Mouse (Mus musculus): ENCODE results near the gene Fn3k.

The Fn3k gene

DNA sequence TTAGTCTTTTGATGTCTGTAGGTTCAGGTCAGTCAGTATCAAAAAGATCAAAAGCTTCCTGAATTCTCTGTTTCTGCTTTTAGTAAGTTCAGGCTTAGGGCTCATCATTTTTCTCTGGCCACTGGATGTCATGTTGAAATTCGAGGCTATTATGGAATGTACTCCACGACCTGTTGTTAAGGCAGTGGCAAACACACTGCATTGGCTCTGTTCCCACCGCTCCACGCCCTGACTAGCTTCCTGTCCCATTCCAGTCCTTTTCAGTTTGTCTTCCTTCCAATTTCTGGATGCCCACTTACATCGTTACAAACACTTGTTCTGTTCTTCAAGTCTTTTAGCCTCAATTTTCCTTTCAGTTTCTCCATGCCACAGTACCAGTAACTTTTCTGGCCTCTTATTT is 19.4 kb upstream of the Fn3k start:
- TF ChIP-seq NANOG (IDR thresholded peaks at IDR 0.05; ENCODE audit: borderline replicate concordance, low read length) = no peak
- no peak for TF ChIP-seq CTCF (conservative IDR thresholded peaks at IDR 0.05; ENCODE audit: low read length)
- TF ChIP-seq POU5F1 (IDR thresholded peaks at IDR 0.05; ENCODE audit: borderline replicate concordance, low read length) = no peak
- no peak overlapping the region for H3K4me3 ChIP-seq (replicated peaks; ENCODE audit: low read length)
- no peaks in the 10 kb centered on the region for H3K9me3 ChIP-seq (ENCODE audit: low read length)
- no peaks in the 10 kb centered on the region for H3K36me3 ChIP-seq (ENCODE audit: insufficient read depth, low read length)
- peaks cover under 1% of the 10 kb centered on the region for H3K4me1 ChIP-seq (replicated peaks; ENCODE audit: low read depth, low read length)
- no peaks in the 10 kb centered on the region for H3K27me3 ChIP-seq (ENCODE audit: insufficient read depth, low read length)

DNA sequence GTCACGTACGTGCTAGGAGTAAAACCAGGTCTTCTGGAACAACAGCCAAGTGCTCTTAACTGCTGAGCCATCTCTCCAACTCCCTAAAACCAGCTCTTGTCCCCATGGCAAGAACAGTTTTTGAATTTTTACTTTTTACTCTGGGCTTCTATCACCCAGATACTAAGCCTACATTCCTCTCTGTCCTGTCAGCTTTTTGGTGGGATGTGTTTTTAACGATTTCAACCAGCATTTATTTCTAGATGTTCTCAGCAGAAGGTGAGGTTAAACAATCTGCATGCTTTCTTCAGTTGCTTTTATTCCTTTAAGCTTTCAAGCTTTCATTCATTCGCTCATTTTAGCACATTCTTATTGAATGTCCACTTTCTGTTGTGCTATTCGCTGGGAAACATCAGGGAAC is 16.7 kb upstream of the Fn3k start:
- Histone ChIP-seq H3K27me3 (ENCODE audit: insufficient read depth, low read length) (no peaks in the 10 kb centered on the region), H3K9me3 (ENCODE audit: low read length) (no peaks in the 10 kb centered on the region), H3K4me3 (replicated peaks; ENCODE audit: low read length) (no peak overlapping the region), H3K36me3 (ENCODE audit: insufficient read depth, low read length) (no peaks in the 10 kb centered on the region), H3K4me1 (replicated peaks; ENCODE audit: low read depth, low read length) (peaks cover 13% of the 10 kb centered on the region)
- TF ChIP-seq NANOG (IDR thresholded peaks at IDR 0.05; ENCODE audit: borderline replicate concordance, low read length) (no peak), POU5F1 (IDR thresholded peaks at IDR 0.05; ENCODE audit: borderline replicate concordance, low read length) (no peak), CTCF (conservative IDR thresholded peaks at IDR 0.05; ENCODE audit: low read length) (no peak)

- H3K9me3 ChIP-seq (ENCODE audit: low read length) = no peaks in the 10 kb centered on the region
- peaks cover 13% of the 10 kb centered on the region for H3K4me1 ChIP-seq (replicated peaks; ENCODE audit: low read depth, low read length)
- H3K36me3 ChIP-seq (ENCODE audit: insufficient read depth, low read length) = no peaks in the 10 kb centered on the region
- TF ChIP-seq POU5F1 (IDR thresholded peaks at IDR 0.05; ENCODE audit: borderline replicate concordance, low read length) = no peak
- no peak for TF ChIP-seq NANOG (IDR thresholded peaks at IDR 0.05; ENCODE audit: borderline replicate concordance, low read length)
- no peak for TF ChIP-seq CTCF (conservative IDR thresholded peaks at IDR 0.05; ENCODE audit: low read length)
- no peaks in the 10 kb centered on the region for H3K27me3 ChIP-seq (ENCODE audit: insufficient read depth, low read length)
- H3K4me3 ChIP-seq (replicated peaks; ENCODE audit: low read length) = no peak overlapping the region
Observed at GRCm38 (mm10) chr11:121418932-121419331, 15.8 kb upstream of the Fn3k start.

GRCm38 (mm10) chr11:121420379-121420778 is 14.3 kb upstream of the Fn3k start:
- no peaks in the 10 kb centered on the region for H3K27me3 ChIP-seq (ENCODE audit: insufficient read depth, low read length)
- no peaks in the 10 kb centered on the region; the same call in 1 of the 2 replicates for H3K36me3 ChIP-seq (ENCODE audit: insufficient read depth, low read length)
- peak overlapping the region; percentile 89 for H3K4me3 ChIP-seq (replicated peaks; ENCODE audit: low read length)
- H3K9me3 ChIP-seq (ENCODE audit: low read length) = no peaks in the 10 kb centered on the region
- H3K4me1 ChIP-seq (replicated peaks; ENCODE audit: low read depth, low read length) = peaks cover 13% of the 10 kb centered on the region
- no peak for TF ChIP-seq NANOG (IDR thresholded peaks at IDR 0.05; ENCODE audit: borderline replicate concordance, low read length)
- no peak for TF ChIP-seq POU5F1 (IDR thresholded peaks at IDR 0.05; ENCODE audit: borderline replicate concordance, low read length)
- TF ChIP-seq CTCF (conservative IDR thresholded peaks at IDR 0.05; ENCODE audit: low read length) = no peak

- H3K36me3 ChIP-seq (ENCODE audit: insufficient read depth, low read length) = no peaks in the 10 kb centered on the region; the same call in 1 of the 2 replicates
- no peaks in the 10 kb centered on the region for H3K9me3 ChIP-seq (ENCODE audit: low read length)
- no peaks in the 10 kb centered on the region for H3K27me3 ChIP-seq (ENCODE audit: insufficient read depth, low read length)
- peak within 1 kb of the TSS; percentile 89 for H3K4me3 ChIP-seq (replicated peaks; ENCODE audit: low read length)
- peaks cover 13% of the 10 kb centered on the region for H3K4me1 ChIP-seq (replicated peaks; ENCODE audit: low read depth, low read length)
- TF ChIP-seq NANOG (IDR thresholded peaks at IDR 0.05; ENCODE audit: borderline replicate concordance, low read length) (no peak), CTCF (conservative IDR thresholded peaks at IDR 0.05; ENCODE audit: low read length) (no peak), POU5F1 (IDR thresholded peaks at IDR 0.05; ENCODE audit: borderline replicate concordance, low read length) (no peak)
Observed at GRCm38 (mm10) chr11:121420830-121421552, 13.7 kb upstream of the Fn3k start, which contains the start of gene Fn3krp. Gene Fn3krp, plus strand, starts transcription at chr11:121421401.

DNA sequence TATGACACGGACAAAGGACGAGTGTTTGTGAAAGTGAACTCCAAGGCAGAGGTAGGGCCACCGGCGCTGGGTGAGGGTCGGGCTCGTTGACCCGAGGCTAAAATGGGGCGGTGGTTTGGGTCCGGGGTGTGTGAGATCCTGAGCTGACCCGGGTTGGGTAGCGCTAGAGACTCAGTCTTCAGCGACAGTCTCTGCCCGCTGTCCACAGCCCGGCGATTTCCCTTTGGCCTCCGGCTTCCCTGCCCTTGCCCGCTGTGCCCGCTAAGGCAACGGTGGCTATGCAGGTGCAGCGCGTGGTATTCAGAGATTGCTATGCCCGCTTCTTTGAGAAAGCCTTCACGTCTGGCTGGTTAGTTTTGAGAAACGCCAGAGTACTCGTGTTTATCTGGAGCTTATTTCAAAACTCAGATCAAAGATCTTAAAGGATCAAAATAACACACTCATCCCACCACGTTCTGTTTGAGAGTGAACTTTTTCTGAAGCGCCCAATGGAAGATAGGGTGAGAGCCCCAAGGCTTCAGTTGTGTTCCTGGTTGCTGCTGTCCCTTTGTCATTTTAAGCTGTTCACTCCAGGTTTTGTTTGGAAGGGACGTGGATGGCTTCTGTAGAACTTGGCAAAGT is 13.1 kb upstream of the Fn3k start:
- no peaks in the 10 kb centered on the region for H3K27me3 ChIP-seq (ENCODE audit: insufficient read depth, low read length)
- TF ChIP-seq POU5F1 (IDR thresholded peaks at IDR 0.05; ENCODE audit: borderline replicate concordance, low read length) = no peak
- TF ChIP-seq CTCF (conservative IDR thresholded peaks at IDR 0.05; ENCODE audit: low read length) = no peak
- no peak for TF ChIP-seq NANOG (IDR thresholded peaks at IDR 0.05; ENCODE audit: borderline replicate concordance, low read length)

DNA sequence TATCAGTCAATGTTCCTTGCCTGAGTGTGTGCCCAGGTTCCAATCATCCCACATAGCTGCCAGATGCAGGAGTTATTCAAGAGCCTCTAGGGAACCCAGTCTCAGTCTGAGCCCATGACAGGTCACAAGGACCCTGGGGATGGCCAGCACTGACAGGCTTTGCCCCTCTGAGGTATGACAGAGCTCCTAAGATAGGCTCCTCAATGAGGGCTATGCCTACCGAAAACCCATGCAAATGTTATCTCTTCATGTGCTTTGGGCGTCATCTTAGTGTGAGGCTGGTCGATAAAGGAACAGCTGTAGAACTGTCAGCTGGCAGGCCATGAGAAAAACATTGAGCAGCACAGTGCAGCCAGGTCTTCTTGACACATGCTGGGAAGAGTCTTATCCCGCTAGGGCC is 1.3 kb upstream of the Fn3k start:
- Histone ChIP-seq H3K4me1 (replicated peaks; ENCODE audit: low read depth, low read length) (peaks cover 17% of the 10 kb centered on the region), H3K9me3 (ENCODE audit: low read length) (no peaks in the 10 kb centered on the region)
- TF ChIP-seq NANOG (IDR thresholded peaks at IDR 0.05; ENCODE audit: borderline replicate concordance, low read length) (no peak), CTCF (conservative IDR thresholded peaks at IDR 0.05; ENCODE audit: low read length) (no peak), POU5F1 (IDR thresholded peaks at IDR 0.05; ENCODE audit: borderline replicate concordance, low read length) (no peak)

More for the DNA sequence above, 13.1 kb upstream of the Fn3k start:
- H3K9me3 ChIP-seq (ENCODE audit: low read length) = no peaks in the 10 kb centered on the region
- H3K4me3 ChIP-seq (replicated peaks; ENCODE audit: low read length) = peak overlapping the region; percentile 89
- H3K36me3 ChIP-seq (ENCODE audit: insufficient read depth, low read length) = peaks cover under 1% of the 10 kb centered on the region; the same call in 1 of the 2 replicates
- peaks cover 13% of the 10 kb centered on the region for H3K4me1 ChIP-seq (replicated peaks; ENCODE audit: low read depth, low read length)

DNA sequence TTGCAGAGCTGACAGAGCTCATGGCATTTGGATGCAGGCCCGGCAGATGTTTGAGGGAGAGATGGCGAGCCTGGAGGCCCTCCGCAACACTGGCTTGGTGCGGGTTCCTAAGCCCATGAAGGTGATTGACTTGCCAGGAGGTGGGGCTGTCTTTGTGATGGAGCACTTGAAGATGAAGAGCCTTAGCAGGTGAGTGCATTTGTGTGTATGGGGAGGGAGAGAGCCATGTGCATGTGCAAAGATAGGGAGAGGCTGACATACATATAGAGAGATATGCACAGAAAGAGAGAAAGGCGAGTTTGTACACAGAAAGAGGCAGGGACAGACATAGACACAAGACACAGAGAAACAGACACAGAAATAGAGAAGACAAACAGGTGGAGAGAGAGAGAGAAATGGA is 2.5 kb downstream of the Fn3k start:
- H3K4me1 ChIP-seq (replicated peaks; ENCODE audit: low read depth, low read length) = peaks cover 29% of the 10 kb centered on the region
- H3K4me3 ChIP-seq (replicated peaks; ENCODE audit: low read length) = no peak overlapping the region
- peaks cover 12% of the 10 kb centered on the region for H3K27me3 ChIP-seq (ENCODE audit: insufficient read depth, low read length)
- H3K36me3 ChIP-seq (ENCODE audit: insufficient read depth, low read length) = no peaks in the 10 kb centered on the region
- TF ChIP-seq NANOG (IDR thresholded peaks at IDR 0.05; ENCODE audit: borderline replicate concordance, low read length) = no peak
- no peak for TF ChIP-seq POU5F1 (IDR thresholded peaks at IDR 0.05; ENCODE audit: borderline replicate concordance, low read length)
- TF ChIP-seq CTCF (conservative IDR thresholded peaks at IDR 0.05; ENCODE audit: low read length) = no peak
- no peaks in the 10 kb centered on the region for H3K9me3 ChIP-seq (ENCODE audit: low read length)

More for the DNA sequence above, 1.3 kb upstream of the Fn3k start:
- H3K27me3 ChIP-seq (ENCODE audit: insufficient read depth, low read length) = peaks cover 12% of the 10 kb centered on the region
- peaks cover 21% of the 10 kb centered on the region for H3K36me3 ChIP-seq (ENCODE audit: insufficient read depth, low read length)
- no peak overlapping the region for H3K4me3 ChIP-seq (replicated peaks; ENCODE audit: low read length)
